Mouse (Mus musculus): ENCODE measurements around the gene Nrap.

DNA sequence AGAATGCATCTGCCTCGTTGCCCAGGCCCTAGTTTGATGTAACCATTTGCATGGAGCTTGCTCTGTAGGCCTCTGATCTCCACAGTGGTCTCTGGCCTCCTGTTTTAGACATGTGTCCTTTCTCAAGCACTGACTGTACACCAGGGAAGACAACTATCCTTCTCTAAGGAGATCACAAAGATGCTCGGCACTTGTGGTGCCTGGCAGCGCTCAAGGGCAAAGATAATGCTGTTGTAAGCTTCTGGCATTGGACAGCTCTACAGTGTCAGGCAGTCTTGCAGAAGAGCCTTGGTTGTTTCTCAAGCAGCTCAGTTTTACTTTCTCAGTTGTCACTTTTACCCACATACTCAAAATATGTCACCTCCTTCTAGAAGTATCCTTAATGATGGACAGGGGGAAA lies 73.3 kb downstream of the Nrap start:
- TF ChIP-seq POLR2A (IDR thresholded peaks at IDR 0.05; ENCODE audit: control insufficient read depth in 1 of 2, insufficient read depth in 1 of 2, low read depth in 1 of 2, low read length in 2 of 2, poor library complexity in 1 of 2) (no peak), JUND (IDR thresholded peaks at IDR 0.05; ENCODE audit: low read depth, low read length) (no peak), CTCF (IDR thresholded peaks at IDR 0.05 in 2 of 3, conservative IDR thresholded peaks at IDR 0.05 in 1 of 3; ENCODE audit: control insufficient read depth in 1 of 3, insufficient read depth in 1 of 3, low read depth in 2 of 3, low read length in 3 of 3, poor library complexity in 1 of 3, severe bottlenecking in 1 of 3) (no peak), ZNF384 (IDR thresholded peaks at IDR 0.05; ENCODE audit: low read depth, low read length) (no peak), MXI1 (IDR thresholded peaks at IDR 0.05; ENCODE audit: low read depth, low read length) (no peak), SMC3 (IDR thresholded peaks at IDR 0.05; ENCODE audit: low read depth, low read length) (no peak), EP300 (IDR thresholded peaks at IDR 0.05; ENCODE audit: low read depth in 1 of 2, low read length in 2 of 2) (no peak), CHD2 (IDR thresholded peaks at IDR 0.05; ENCODE audit: low read length) (no peak), GATA1 (IDR thresholded peaks at IDR 0.05; ENCODE audit: low read depth, low read length) (no peak), ELF1 (IDR thresholded peaks at IDR 0.05; ENCODE audit: low read depth, low read length) (no peak), MAFK (IDR thresholded peaks at IDR 0.05; ENCODE audit: borderline replicate concordance, low read depth, low read length) (no peak), USF2 (IDR thresholded peaks at IDR 0.05; ENCODE audit: borderline replicate concordance in 1 of 2, insufficient read depth in 1 of 2, low read depth in 1 of 2, low read length in 2 of 2) (no peak), RCOR1 (IDR thresholded peaks at IDR 0.05; ENCODE audit: low read depth, low read length) (no peak)
